Comparison of ENCODE assay signal across 10 mouse cellular contexts in the genomic region with DNA sequence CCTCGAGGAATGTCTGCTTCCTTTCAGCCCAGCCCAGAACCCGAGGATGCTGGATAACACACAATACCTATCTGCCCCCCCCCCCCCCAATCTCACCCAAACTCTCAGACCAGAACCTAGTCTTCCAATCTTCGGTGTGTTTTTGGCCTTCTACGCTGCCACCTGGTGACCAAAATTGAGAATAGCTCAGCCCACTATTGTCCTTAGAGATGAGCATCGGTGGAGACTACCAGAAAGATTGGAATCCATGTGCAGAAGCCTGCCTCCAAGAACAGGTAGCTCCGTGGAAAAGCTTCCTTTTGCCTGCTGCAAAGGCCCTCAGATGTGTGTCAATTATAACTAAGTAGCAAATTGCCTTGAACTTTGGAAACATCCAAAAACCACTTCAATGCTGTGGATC. TPM values are rescaled to one million over a fixed set of nuclear protein-coding genes. Genes with fewer than 3 reads are reported as not detected.
DNase-seq lines count a peak whose midpoint lies in the region; ATAC-seq and TF ChIP-seq lines count a peak whose summit lies in the region.
"Had no signal": no experiment of that assay in that cellular context is flagged by ENCODE, and none has a peak within 500 bp of the region (broad histone marks: within the 10 kb centered on the region; RNA-seq: fewer than 3 reads in every experiment).

No protein-coding gene starts in this region.

- TF ChIP-seq EP300 in liver, postnatal 0 days (IDR thresholded peaks at IDR 0.05; ENCODE audit: low read depth) = no peak

- H3K27me3 ChIP-seq in liver, postnatal 0 days (ENCODE audit: insufficient read depth, low read length) = no peaks in the 10 kb centered on the region
- H3K27me3 ChIP-seq in liver, embryonic 12.5 days (replicated peaks) = 0 out of 2 replicates have a peak, but pooled peaks cover 7% of the 10 kb centered on the region
- H3K27me3 ChIP-seq: liver, embryonic 15.5 days had no signal

- no peak overlapping the region for H3K4me2 ChIP-seq in liver, postnatal 0 days (ENCODE audit: low read depth, low read length)
- H3K4me2 ChIP-seq in liver, embryonic 12.5 days = no peak overlapping the region
- H3K4me2 ChIP-seq: liver, embryonic 15.5 days had no signal

- H3K9ac ChIP-seq in liver, postnatal 0 days (replicated peaks) = no peak overlapping the region
- no peak overlapping the region for H3K9ac ChIP-seq in liver, embryonic 12.5 days
- H3K9ac ChIP-seq: liver, embryonic 15.5 days had no signal

- H3K27ac ChIP-seq in liver, postnatal 0 days (ENCODE audit: low read depth) = no peak overlapping the region
- no peak overlapping the region for H3K27ac ChIP-seq in liver, embryonic 12.5 days
- H3K27ac ChIP-seq: liver, embryonic 15.5 days had no signal

- DNase-seq in embryo, embryonic 10 days (ENCODE audit: low spot score) = peak; percentile 40
- DNase-seq in embryo, embryonic 9.5 days (ENCODE audit: extremely low spot score) = no peak
- no peak for DNase-seq in liver, postnatal 0 days
- no peak for DNase-seq in ovary, postnatal 14 days (ENCODE audit: low spot score)

- H3K4me1 ChIP-seq in liver, postnatal 0 days (ENCODE audit: insufficient read depth) = peaks cover 11% of the 10 kb centered on the region; the same call in 1 of the 2 replicates
- H3K4me1 ChIP-seq in liver, embryonic 12.5 days = no peaks in the 10 kb centered on the region
- H3K4me1 ChIP-seq: liver, embryonic 15.5 days had no signal

- no peaks in the 10 kb centered on the region for H3K36me3 ChIP-seq in liver, postnatal 0 days (replicated peaks; ENCODE audit: insufficient read depth, low read length)
- no peaks in the 10 kb centered on the region for H3K36me3 ChIP-seq in liver, embryonic 12.5 days
- H3K36me3 ChIP-seq: liver, embryonic 15.5 days had no signal

- no peaks in the 10 kb centered on the region for H3K9me3 ChIP-seq in liver, postnatal 0 days (ENCODE audit: low read length)
- no peaks in the 10 kb centered on the region for H3K9me3 ChIP-seq in liver, embryonic 12.5 days (replicated peaks)
- H3K9me3 ChIP-seq: liver, embryonic 15.5 days had no signal

- TF ChIP-seq CTCF in liver, postnatal 0 days (IDR thresholded peaks at IDR 0.05; ENCODE audit: low read depth) = peak; percentile 69

- no peak for ATAC-seq in liver, postnatal 0 days
- ATAC-seq in liver, embryonic 12.5 days = no peak
- peak; percentile 60; the same call in 1 of the 2 replicates for ATAC-seq in common myeloid progenitor, adult 5-6 weeks (replicated peaks; ENCODE audit: low read depth, poor library complexity, severe bottlenecking)
- peak; percentile 54 for ATAC-seq in megakaryocyte progenitor cell, adult 5-6 weeks (replicated peaks; ENCODE audit: poor library complexity)
- no peak for ATAC-seq in activated CD4-positive, CD25-positive, alpha-beta regulatory T cell, adult 4 months

- H3K4me3 ChIP-seq in liver, postnatal 0 days (ENCODE audit: low read depth, low read length) = no peak overlapping the region
- H3K4me3 ChIP-seq in liver, embryonic 12.5 days = no peak overlapping the region
- H3K4me3 ChIP-seq: liver, embryonic 15.5 days had no signal

- WGBS in liver, postnatal 0 days (ENCODE audit: insufficient replicate concordance) = 14% methylated on average over 6 of the region's 6 CpGs
- WGBS in liver, embryonic 12.5 days (ENCODE audit: insufficient replicate concordance) = 17% methylated on average over 6 of the region's 6 CpGs

RNA-seq across cellular contexts. Expression of gene Chst13, which starts 2.7 kb away (rescaled TPM):
- 10.3 and 14.0 TPM in 2 replicates for polyA plus RNA-seq in liver, postnatal 0 days (2015; fragmentation: Nextera tagmentation; extraction: Ambion mirVana)
- 14.5 and 16.7 TPM in 2 replicates for polyA plus RNA-seq in liver, embryonic 12.5 days (2016; fragmentation: Nextera tagmentation; extraction: Ambion mirVana)
- 0.29 TPM in 1 of 2 replicates, not detected in the other for total RNA-seq in common myeloid progenitor, adult 5-6 weeks (2017)
- total RNA-seq in megakaryocyte progenitor cell, adult 5-6 weeks (2015) = 17.3 and 20.7 TPM in 2 replicates
- total RNA-seq in megakaryocyte progenitor cell, adult 5-6 weeks (2017) = 10.9 and 11.3 TPM in 2 replicates
- not detected for polyA plus RNA-seq in activated CD4-positive, CD25-positive, alpha-beta regulatory T cell, adult 4 months (2017; shearing (Covaris generic))
- total RNA-seq: heart, adult 18-20 months had no signal

RNA-seq across cellular contexts. Expression of gene Uroc1, which starts 5.4 kb away (rescaled TPM):
- 48.6 and 51.0 TPM in 2 replicates for polyA plus RNA-seq in liver, postnatal 0 days (2015; fragmentation: Nextera tagmentation; extraction: Ambion mirVana)
- 3.9 TPM in 2 replicates for polyA plus RNA-seq in liver, embryonic 12.5 days (2016; fragmentation: Nextera tagmentation; extraction: Ambion mirVana)
- total RNA-seq in common myeloid progenitor, adult 5-6 weeks (2017) = not detected in 2 replicates
- total RNA-seq in megakaryocyte progenitor cell, adult 5-6 weeks (2015) = not detected in 2 replicates
- not detected in 2 replicates for total RNA-seq in megakaryocyte progenitor cell, adult 5-6 weeks (2017)
- not detected for polyA plus RNA-seq in activated CD4-positive, CD25-positive, alpha-beta regulatory T cell, adult 4 months (2017; shearing (Covaris generic))
- total RNA-seq: heart, adult 18-20 months had no signal

RNA-seq across cellular contexts. Expression of gene BC048671, which starts 26.7 kb away (rescaled TPM):
- not detected in 2 replicates for polyA plus RNA-seq in liver, postnatal 0 days (2015; fragmentation: Nextera tagmentation; extraction: Ambion mirVana)
- not detected in 2 replicates for polyA plus RNA-seq in liver, embryonic 12.5 days (2016; fragmentation: Nextera tagmentation; extraction: Ambion mirVana)
- not detected in 2 replicates for total RNA-seq in common myeloid progenitor, adult 5-6 weeks (2017)
- total RNA-seq in megakaryocyte progenitor cell, adult 5-6 weeks (2015) = not detected in 2 replicates
- total RNA-seq in megakaryocyte progenitor cell, adult 5-6 weeks (2017) = not detected in 2 replicates
- not detected for polyA plus RNA-seq in activated CD4-positive, CD25-positive, alpha-beta regulatory T cell, adult 4 months (2017; shearing (Covaris generic))
- total RNA-seq: heart, adult 18-20 months had no signal

RNA-seq across cellular contexts. Expression of gene Zxdc, which starts 41.6 kb away (rescaled TPM):
- 2.1 and 2.8 TPM in 2 replicates for polyA plus RNA-seq in liver, postnatal 0 days (2015; fragmentation: Nextera tagmentation; extraction: Ambion mirVana)
- 5.6 and 7.9 TPM in 2 replicates for polyA plus RNA-seq in liver, embryonic 12.5 days (2016; fragmentation: Nextera tagmentation; extraction: Ambion mirVana)
- total RNA-seq in common myeloid progenitor, adult 5-6 weeks (2017) = 11.6 and 15.8 TPM in 2 replicates
- total RNA-seq in megakaryocyte progenitor cell, adult 5-6 weeks (2015) = 11.1 and 11.8 TPM in 2 replicates
- total RNA-seq in megakaryocyte progenitor cell, adult 5-6 weeks (2017) = 8.7 and 9.6 TPM in 2 replicates
- 1 to 10 TPM; 4.9 to 8.5 TPM for polyA plus RNA-seq in activated CD4-positive, CD25-positive, alpha-beta regulatory T cell, adult 4 months (2017; shearing (Covaris generic))

Comparison
In these comparisons a context has a peak if more than half of its experiments do, and no peak if none do; other contexts are left out.
1. RNA of gene Uroc1, which starts 5.4 kb away (polyA plus RNA-seq): 48.6 to 51.0 TPM in liver, postnatal 0 days; 3.9 TPM in liver, embryonic 12.5 days and not detected in activated CD4-positive, CD25-positive, alpha-beta regulatory T cell, adult 4 months; every median in the first group is over 10 times any median in the second.
2. ATAC-seq: peak in common myeloid progenitor, adult 5-6 weeks (single experiment) and megakaryocyte progenitor cell, adult 5-6 weeks (single experiment); none in liver, postnatal 0 days (single experiment), liver, embryonic 12.5 days (single experiment) and activated CD4-positive, CD25-positive, alpha-beta regulatory T cell, adult 4 months (single experiment).
3. RNA of gene Chst13, which starts 2.7 kb away (polyA plus RNA-seq): 14.5 to 16.7 TPM in liver, embryonic 12.5 days and 10.3 to 14.0 TPM in liver, postnatal 0 days; not detected in activated CD4-positive, CD25-positive, alpha-beta regulatory T cell, adult 4 months; every median in the first group is over 10 times any median in the second.